Mouse (Mus musculus) liver, embryonic 14.5 days (tissue): ENCODE results near the gene Rps12.

ENCODE experiments used
- CTCF ChIP-seq: IDR thresholded peaks from 2 replicates; pipeline ENCODE4 v1.5.1; 2016; ENCODE audit warnings: antibody characterized with exemption, low read depth, control low read depth
- EP300 ChIP-seq: IDR thresholded peaks from 2 replicates; pipeline ENCODE4 v1.6.1; 2016; ENCODE audit warnings: antibody characterized with exemption, low read depth

GRCm38 (mm10) chr10:23804665-23805064, 17.6 kb upstream of the Rps12 start:
- no peak for TF ChIP-seq CTCF
- no peak for TF ChIP-seq EP300
